ENCODE assay signal across 8 mouse cellular contexts in the genomic region with DNA sequence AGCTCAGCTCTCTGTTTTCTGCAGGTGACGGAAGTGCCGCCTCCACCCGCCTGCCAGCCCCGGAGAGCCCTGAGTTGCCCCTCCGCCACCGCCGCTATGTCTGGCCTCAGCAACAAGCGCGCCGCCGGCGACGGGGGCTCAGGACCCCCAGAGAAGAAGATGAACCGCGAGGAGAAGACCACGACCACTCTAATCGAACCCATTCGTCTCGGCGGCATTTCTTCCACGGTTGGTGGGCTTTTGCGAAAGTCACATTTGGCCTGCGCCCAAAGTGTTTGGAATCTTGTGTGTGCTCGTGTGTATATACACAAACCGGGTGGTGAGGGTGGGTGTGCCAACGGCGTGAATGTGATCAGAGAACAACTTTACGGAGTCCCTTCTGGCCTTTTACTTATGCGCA. TPM values are rescaled to one million over a fixed set of nuclear protein-coding genes. Genes with fewer than 3 reads are reported as not detected.
DNase-seq lines count a peak whose midpoint lies in the region; ATAC-seq and TF ChIP-seq lines count a peak whose summit lies in the region.

No protein-coding gene starts in this region.

- TF ChIP-seq CTCF in intestine, postnatal 0 days (IDR thresholded peaks at IDR 0.05; ENCODE audit: low read depth): no peak

- H3K27ac ChIP-seq in lung, embryonic 15.5 days: peak overlapping the region; percentile 38; the same call in 1 of the 2 replicates
- H3K27ac ChIP-seq in embryonic facial prominence, embryonic 13.5 days: peak overlapping the region; percentile 62; the same call in 1 of the 2 replicates
- 0 out of 2 replicates have a peak overlapping the region, but pooled peaks have one; percentile 41 for H3K27ac ChIP-seq in intestine, postnatal 0 days (ENCODE audit: low read depth, low read length)
- H3K27ac ChIP-seq in neural tube, embryonic 14.5 days (ENCODE audit: low read depth, low read length): peak overlapping the region; percentile 36; the same call in 1 of the 2 replicates

- no peaks in the 10 kb centered on the region for H3K27me3 ChIP-seq in lung, embryonic 15.5 days
- no peaks in the 10 kb centered on the region for H3K27me3 ChIP-seq in embryonic facial prominence, embryonic 13.5 days
- no peaks in the 10 kb centered on the region for H3K27me3 ChIP-seq in intestine, postnatal 0 days (replicated peaks; ENCODE audit: control insufficient read depth, insufficient read depth, low read length)
- H3K27me3 ChIP-seq in neural tube, embryonic 14.5 days (ENCODE audit: control insufficient read depth, insufficient read depth, low read length): no peaks in the 10 kb centered on the region

- H3K36me3 ChIP-seq in lung, embryonic 15.5 days: peaks cover 48% of the 10 kb centered on the region
- H3K36me3 ChIP-seq in embryonic facial prominence, embryonic 13.5 days: peaks cover 63% of the 10 kb centered on the region
- H3K36me3 ChIP-seq in intestine, postnatal 0 days (ENCODE audit: control insufficient read depth, insufficient read depth): peaks cover 45% of the 10 kb centered on the region
- H3K36me3 ChIP-seq in neural tube, embryonic 14.5 days (ENCODE audit: control insufficient read depth, insufficient read depth, low read length): peaks cover 32% of the 10 kb centered on the region

- H3K4me2 ChIP-seq in lung, embryonic 15.5 days: peak overlapping the region; percentile 86
- peak overlapping the region; percentile 90 for H3K4me2 ChIP-seq in embryonic facial prominence, embryonic 13.5 days
- H3K4me2 ChIP-seq in intestine, postnatal 0 days (replicated peaks; ENCODE audit: low read depth): peak overlapping the region; percentile 91
- H3K4me2 ChIP-seq in neural tube, embryonic 14.5 days (ENCODE audit: low read depth, low read length): peak overlapping the region; percentile 87

- H3K9ac ChIP-seq in lung, embryonic 15.5 days: peak overlapping the region; percentile 79
- H3K9ac ChIP-seq in embryonic facial prominence, embryonic 13.5 days: peak overlapping the region; percentile 91
- H3K9ac ChIP-seq in intestine, postnatal 0 days (ENCODE audit: low read depth, low read length): peak overlapping the region; percentile 94
- peak overlapping the region; percentile 67 for H3K9ac ChIP-seq in neural tube, embryonic 14.5 days (replicated peaks; ENCODE audit: low read depth, low read length)

- DNase-seq in lung, adult 18-20 months: no peak
- DNase-seq in left cerebral cortex, adult 11 months (ENCODE audit: low spot score): no peak
- no peak for DNase-seq in ovary, postnatal 14 days (ENCODE audit: low spot score)

- H3K4me3 ChIP-seq in lung, embryonic 15.5 days: peak overlapping the region; percentile 65
- peak overlapping the region; percentile 91 for H3K4me3 ChIP-seq in embryonic facial prominence, embryonic 13.5 days
- H3K4me3 ChIP-seq in intestine, postnatal 0 days (ENCODE audit: low read depth, low read length): peak overlapping the region; percentile 98
- peak overlapping the region; percentile 89 for H3K4me3 ChIP-seq in neural tube, embryonic 14.5 days (ENCODE audit: low read depth, low read length)

- H3K4me1 ChIP-seq in lung, embryonic 15.5 days: peaks cover 17% of the 10 kb centered on the region
- peaks cover 15% of the 10 kb centered on the region for H3K4me1 ChIP-seq in embryonic facial prominence, embryonic 13.5 days
- no peaks in the 10 kb centered on the region; the same call in 1 of the 2 replicates for H3K4me1 ChIP-seq in intestine, postnatal 0 days (replicated peaks; ENCODE audit: control insufficient read depth, insufficient read depth, low read length)
- H3K4me1 ChIP-seq in neural tube, embryonic 14.5 days (ENCODE audit: control insufficient read depth, insufficient read depth, low read length): peaks cover 15% of the 10 kb centered on the region

- H3K9me3 ChIP-seq in lung, embryonic 15.5 days: no peaks in the 10 kb centered on the region
- no peaks in the 10 kb centered on the region for H3K9me3 ChIP-seq in embryonic facial prominence, embryonic 13.5 days
- H3K9me3 ChIP-seq in intestine, postnatal 0 days (ENCODE audit: control insufficient read depth): no peaks in the 10 kb centered on the region
- H3K9me3 ChIP-seq in neural tube, embryonic 14.5 days (ENCODE audit: control insufficient read depth, low read length): no peaks in the 10 kb centered on the region

- 3% methylated on average over 29 of the region's 29 CpGs for WGBS in lung, embryonic 15.5 days
- WGBS in embryonic facial prominence, embryonic 13.5 days: 3% methylated on average over 29 of the region's 29 CpGs
- 3% methylated on average over 29 of the region's 29 CpGs for WGBS in intestine, postnatal 0 days
- WGBS in neural tube, embryonic 14.5 days: 6% methylated on average over 29 of the region's 29 CpGs

- no peak for ATAC-seq in lung, embryonic 15.5 days (ENCODE audit: borderline replicate concordance, extremely low read depth, low FRiP score, low TSS enrichment)
- no peak for ATAC-seq in embryonic facial prominence, embryonic 13.5 days (ENCODE audit: insufficient number of reproducible peaks, insufficient read depth, low FRiP score, low TSS enrichment, low read depth)
- ATAC-seq in intestine, postnatal 0 days: no peak
- ATAC-seq in neural tube, embryonic 14.5 days (ENCODE audit: low read depth): no peak
- ATAC-seq in granulocyte monocyte progenitor cell, adult 5-6 weeks (replicated peaks; ENCODE audit: poor library complexity, severe bottlenecking): no peak

RNA-seq across cellular contexts. Expression of gene Rnf40, which starts 0.3 kb away (rescaled TPM):
- 46.9 and 49.0 TPM in 2 replicates for polyA plus RNA-seq in lung, embryonic 15.5 days (2015; fragmentation: Nextera tagmentation; extraction: Ambion mirVana)
- polyA plus RNA-seq in embryonic facial prominence, embryonic 13.5 days (2015; fragmentation: Nextera tagmentation; extraction: Ambion mirVana): 51.2 and 58.1 TPM in 2 replicates
- 16.7 and 20.6 TPM in 2 replicates for polyA plus RNA-seq in intestine, postnatal 0 days (2015; fragmentation: Nextera tagmentation; extraction: Ambion mirVana)
- polyA plus RNA-seq in neural tube, embryonic 14.5 days (2014; fragmentation: Nextera tagmentation; extraction: Ambion mirVana): 31.2 and 39.6 TPM in 2 replicates
- total RNA-seq in granulocyte monocyte progenitor cell, adult 5-6 weeks (2014; fragmentation: Nextera tagmentation): 25.0 and 48.1 TPM in 2 replicates
- 35.3 and 42.8 TPM in 2 replicates for total RNA-seq in granulocyte monocyte progenitor cell, adult 5-6 weeks (2017)

RNA-seq across cellular contexts. Expression of gene Ccdc189, which starts 0.5 kb away (rescaled TPM):
- polyA plus RNA-seq in lung, embryonic 15.5 days (2015; fragmentation: Nextera tagmentation; extraction: Ambion mirVana): 12.8 and 15.7 TPM in 2 replicates
- 8.8 and 12.1 TPM in 2 replicates for polyA plus RNA-seq in embryonic facial prominence, embryonic 13.5 days (2015; fragmentation: Nextera tagmentation; extraction: Ambion mirVana)
- polyA plus RNA-seq in intestine, postnatal 0 days (2015; fragmentation: Nextera tagmentation; extraction: Ambion mirVana): 3.0 and 3.1 TPM in 2 replicates
- polyA plus RNA-seq in neural tube, embryonic 14.5 days (2014; fragmentation: Nextera tagmentation; extraction: Ambion mirVana): 7.8 and 10.6 TPM in 2 replicates
- total RNA-seq in granulocyte monocyte progenitor cell, adult 5-6 weeks (2014; fragmentation: Nextera tagmentation): 0.37 and 0.77 TPM in 2 replicates
- 1.6 and 3.9 TPM in 2 replicates for total RNA-seq in granulocyte monocyte progenitor cell, adult 5-6 weeks (2017)

RNA-seq across cellular contexts. Expression of gene Phkg2, which starts 15.8 kb away (rescaled TPM):
- polyA plus RNA-seq in lung, embryonic 15.5 days (2015; fragmentation: Nextera tagmentation; extraction: Ambion mirVana): 34.0 and 40.5 TPM in 2 replicates
- polyA plus RNA-seq in embryonic facial prominence, embryonic 13.5 days (2015; fragmentation: Nextera tagmentation; extraction: Ambion mirVana): 39.7 and 40.6 TPM in 2 replicates
- polyA plus RNA-seq in intestine, postnatal 0 days (2015; fragmentation: Nextera tagmentation; extraction: Ambion mirVana): 25.1 and 25.7 TPM in 2 replicates
- polyA plus RNA-seq in neural tube, embryonic 14.5 days (2014; fragmentation: Nextera tagmentation; extraction: Ambion mirVana): 62.1 and 69.6 TPM in 2 replicates
- 57.0 and 72.0 TPM in 2 replicates for total RNA-seq in granulocyte monocyte progenitor cell, adult 5-6 weeks (2014; fragmentation: Nextera tagmentation)
- total RNA-seq in granulocyte monocyte progenitor cell, adult 5-6 weeks (2017): 27.4 and 31.7 TPM in 2 replicates

RNA-seq across cellular contexts. Expression of gene Zfp629, which starts 26.7 kb away (rescaled TPM):
- 12.1 and 12.2 TPM in 2 replicates for polyA plus RNA-seq in lung, embryonic 15.5 days (2015; fragmentation: Nextera tagmentation; extraction: Ambion mirVana)
- 15.8 and 18.8 TPM in 2 replicates for polyA plus RNA-seq in embryonic facial prominence, embryonic 13.5 days (2015; fragmentation: Nextera tagmentation; extraction: Ambion mirVana)
- polyA plus RNA-seq in intestine, postnatal 0 days (2015; fragmentation: Nextera tagmentation; extraction: Ambion mirVana): 3.0 and 3.8 TPM in 2 replicates
- 20.4 and 25.3 TPM in 2 replicates for polyA plus RNA-seq in neural tube, embryonic 14.5 days (2014; fragmentation: Nextera tagmentation; extraction: Ambion mirVana)
- total RNA-seq in granulocyte monocyte progenitor cell, adult 5-6 weeks (2014; fragmentation: Nextera tagmentation): 12.9 and 18.9 TPM in 2 replicates
- 8.2 and 12.6 TPM in 2 replicates for total RNA-seq in granulocyte monocyte progenitor cell, adult 5-6 weeks (2017)

RNA-seq across cellular contexts. Expression of gene Tmem265, which starts 27.7 kb away (rescaled TPM):
- polyA plus RNA-seq in lung, embryonic 15.5 days (2015; fragmentation: Nextera tagmentation; extraction: Ambion mirVana): 4.7 and 7.7 TPM in 2 replicates
- polyA plus RNA-seq in embryonic facial prominence, embryonic 13.5 days (2015; fragmentation: Nextera tagmentation; extraction: Ambion mirVana): 7.0 and 8.1 TPM in 2 replicates
- 1.9 and 3.8 TPM in 2 replicates for polyA plus RNA-seq in intestine, postnatal 0 days (2015; fragmentation: Nextera tagmentation; extraction: Ambion mirVana)
- 7.2 TPM in 2 replicates for polyA plus RNA-seq in neural tube, embryonic 14.5 days (2014; fragmentation: Nextera tagmentation; extraction: Ambion mirVana)
- total RNA-seq in granulocyte monocyte progenitor cell, adult 5-6 weeks (2014; fragmentation: Nextera tagmentation): 8.1 TPM in 1 of 2 replicates, not detected in the other
- total RNA-seq in granulocyte monocyte progenitor cell, adult 5-6 weeks (2017): 0.99 and 2.9 TPM in 2 replicates
